Mouse (Mus musculus) midbrain, embryonic 16.5 days (tissue): ENCODE results near the gene Amn. TPM values are rescaled to one million over a fixed set of nuclear protein-coding genes. Genes with fewer than 3 reads are reported as not detected.

Source experiments
- ATAC-seq: fragments of 200-750 bp; cut with Nextera tagmentation; 2 replicates; pipeline ENCODE4 v1.8.0; 2017; ENCODE audit warnings: moderate TSS enrichment
- H3K27ac ChIP-seq: fragments of 300-500 bp; sonication (generic); 2 replicates; pipeline ENCODE4 v1.5.1; 2014; ENCODE audit warnings: mild to moderate bottlenecking, low read length, mixed read lengths
- H3K27me3 ChIP-seq: fragments of 300-500 bp; sonication (generic); 2 replicates; pipeline ENCODE4 v1.6.1; 2014; ENCODE audit warnings: low read depth, low read length, mixed read lengths; ENCODE audit not compliant: control insufficient read depth, insufficient read depth
- H3K36me3 ChIP-seq: fragments of 300-500 bp; sonication (generic); 2 replicates; pipeline ENCODE4 v1.6.1; 2014; ENCODE audit warnings: mild to moderate bottlenecking, low read length, moderate library complexity, mixed read lengths; ENCODE audit not compliant: control insufficient read depth, insufficient read depth
- H3K4me1 ChIP-seq: fragments of 300-500 bp; sonication (generic); 2 replicates; pipeline ENCODE4 v1.6.1; 2014; ENCODE audit warnings: mild to moderate bottlenecking, low read length, mixed read lengths; ENCODE audit not compliant: control insufficient read depth, insufficient read depth
- H3K4me2 ChIP-seq: fragments of 300-500 bp; sonication (generic); 2 replicates; pipeline ENCODE4 v1.6.1; 2014; ENCODE audit warnings: mild to moderate bottlenecking, low read length, mixed read lengths
- H3K4me3 ChIP-seq: fragments of 300-500 bp; sonication (generic); 2 replicates; pipeline ENCODE4 v1.5.1; 2014; ENCODE audit warnings: low read depth, mild to moderate bottlenecking, low read length, moderate library complexity, mixed read lengths
- H3K9ac ChIP-seq: fragments of 300-500 bp; sonication (generic); 2 replicates; pipeline ENCODE4 v1.6.1; 2014; ENCODE audit warnings: low read depth, low read length, mixed read lengths
- H3K9me3 ChIP-seq: fragments of 300-500 bp; sonication (generic); replicated peaks from 2 replicates; pipeline ENCODE4 v1.6.1; 2014; ENCODE audit warnings: mild to moderate bottlenecking, low read length, mixed read lengths; ENCODE audit not compliant: control insufficient read depth, poor library complexity, severe bottlenecking
- WGBS: fragments of 180-500 bp; shearing (Covaris S2); extraction: QIAGEN DNeasy Blood & Tissue Kit; methylation state at CpG from one replicate; pipeline ENCODE4 v1.1.7; 2014; 5-methylcytosine and 5-hydroxymethylcytosine counted together
- polyA plus RNA-seq: library from polyadenylated mRNA; unstranded; fragments of >200 nt; fragmentation: Nextera tagmentation; extraction: Ambion mirVana; gene quantifications from 2 replicates; pipeline ENCODE4 v1.2.1, GENCODE M21; 2015

Amn gene
- polyA plus RNA-seq, 1 experiment from 2014 or later, result 29.5 TPM

DNA sequence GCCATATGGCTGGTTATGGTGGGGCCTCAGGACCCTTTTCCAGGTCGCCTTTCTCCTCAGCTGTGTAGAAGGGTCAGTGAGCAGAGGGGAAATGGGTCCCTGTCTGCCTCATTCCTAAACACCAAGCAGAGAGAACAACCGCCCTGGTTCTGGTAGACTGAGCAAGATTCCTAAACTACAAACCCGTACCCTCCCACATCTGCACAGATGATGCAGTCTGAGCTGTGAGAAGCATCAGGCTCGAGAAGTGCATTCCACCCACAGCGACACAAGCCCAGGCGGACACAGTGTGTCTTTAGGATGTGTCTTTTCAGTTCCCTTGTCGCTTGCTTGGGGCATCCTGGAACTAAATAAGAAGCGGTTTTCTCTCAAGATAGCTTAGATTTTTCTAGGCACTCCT, 20.8 kb upstream of the Amn start:
- Histone ChIP-seq H3K9me3 (no peaks in the 10 kb centered on the region), H3K4me3 (no peak overlapping the region), H3K27me3 (no peaks in the 10 kb centered on the region), H3K36me3 (peaks cover 9% of the 10 kb centered on the region), H3K27ac (no peak overlapping the region), H3K9ac (no peak overlapping the region), H3K4me1 (no peaks in the 10 kb centered on the region), H3K4me2 (no peak overlapping the region)
- WGBS, result 86% methylated on average over 8 of the region's 8 CpGs
- ATAC-seq, result no peak

GRCm38 (mm10) chr12:111251227-111251626, 19.7 kb upstream of the Amn start:
- Histone ChIP-seq H3K9me3 (no peaks in the 10 kb centered on the region), H3K27ac (no peak overlapping the region), H3K27me3 (no peaks in the 10 kb centered on the region), H3K4me3 (no peak overlapping the region), H3K4me1 (no peaks in the 10 kb centered on the region), H3K4me2 (no peak overlapping the region), H3K9ac (no peak overlapping the region), H3K36me3 (peaks cover 7% of the 10 kb centered on the region)
- no peak for ATAC-seq
- WGBS, result 56% methylated on average over 9 of the region's 9 CpGs

DNA sequence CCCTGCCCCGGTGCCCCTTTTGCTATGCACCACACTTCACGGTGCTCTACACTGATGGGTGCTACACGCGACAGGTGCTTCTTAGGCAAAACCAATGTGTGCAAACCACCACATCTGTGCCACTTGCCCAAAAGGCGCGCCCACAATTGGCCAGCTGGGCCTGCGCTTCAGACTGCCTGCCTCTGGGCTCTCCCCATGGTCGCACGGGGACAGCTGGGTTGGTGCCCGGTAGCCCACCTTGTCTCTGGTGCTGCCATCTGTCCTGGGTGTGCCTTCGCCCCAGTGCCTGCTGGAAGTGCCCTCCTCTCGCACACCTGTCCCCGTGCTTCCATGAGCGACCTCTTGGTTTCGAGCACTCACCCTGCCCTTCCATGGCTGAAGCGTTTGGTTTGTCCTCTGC, 7.2 kb upstream of the Amn start:
- Histone ChIP-seq H3K9ac (no peak overlapping the region), H3K4me3 (no peak overlapping the region), H3K27me3 (no peaks in the 10 kb centered on the region), H3K9me3 (no peaks in the 10 kb centered on the region), H3K4me1 (no peaks in the 10 kb centered on the region), H3K36me3 (peaks cover 14% of the 10 kb centered on the region; the same call in 1 of the 2 replicates), H3K4me2 (no peak overlapping the region), H3K27ac (no peak overlapping the region)
- WGBS, result 96% methylated on average over 16 of the region's 16 CpGs
- ATAC-seq, result no peak

DNA sequence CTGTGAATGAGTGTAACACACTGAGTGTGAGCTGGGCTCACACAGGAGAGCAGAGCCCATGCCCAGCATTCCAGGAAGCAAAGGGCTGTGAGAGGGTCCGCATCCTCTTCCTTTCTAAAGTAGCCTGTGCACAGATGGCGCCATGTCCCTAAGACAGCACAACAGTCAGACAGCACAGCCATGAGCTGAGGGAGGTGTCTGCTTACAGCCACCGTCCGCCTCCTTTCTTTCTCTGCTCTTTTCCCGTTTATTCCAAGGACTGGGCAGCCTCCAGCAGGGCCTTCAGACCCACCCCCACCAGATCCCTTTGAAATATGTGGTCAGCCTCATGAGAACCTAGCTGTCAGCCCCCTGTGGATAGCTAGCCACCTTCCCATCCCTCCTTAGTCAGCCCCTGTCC, 5.7 kb upstream of the Amn start:
- Histone ChIP-seq H3K4me1 (no peaks in the 10 kb centered on the region), H3K27me3 (peaks cover 8% of the 10 kb centered on the region), H3K4me2 (no peak overlapping the region), H3K27ac (no peak overlapping the region), H3K36me3 (peaks cover 13% of the 10 kb centered on the region; the same call in 1 of the 2 replicates), H3K9ac (no peak overlapping the region), H3K9me3 (no peaks in the 10 kb centered on the region), H3K4me3 (no peak overlapping the region)
- ATAC-seq, result no peak
- WGBS, result 63% methylated on average over 5 of the region's 5 CpGs

DNA sequence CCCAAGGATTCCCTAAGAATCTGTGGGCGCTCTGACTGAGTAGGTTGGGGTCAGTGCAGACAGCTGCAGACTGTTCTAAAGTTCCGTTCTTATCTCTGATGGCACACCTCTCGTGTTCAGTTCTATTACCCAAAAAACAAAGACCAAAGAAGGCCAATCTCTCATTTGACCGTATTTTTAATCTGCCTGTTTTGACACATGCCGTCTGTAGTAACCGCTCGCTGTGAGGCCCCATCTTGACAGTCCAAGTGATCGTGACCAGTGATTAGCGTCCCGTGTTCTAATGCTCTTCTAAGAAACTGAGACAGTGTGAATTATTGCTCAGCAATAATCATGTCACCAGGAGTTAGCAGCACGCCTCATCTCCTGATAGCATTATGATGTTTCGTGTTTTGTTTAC, 4.3 kb upstream of the Amn start:
- 71% methylated on average over 12 of the region's 12 CpGs for WGBS
- Histone ChIP-seq H3K4me1 (no peaks in the 10 kb centered on the region), H3K27ac (no peak overlapping the region), H3K4me2 (no peak overlapping the region), H3K4me3 (no peak overlapping the region), H3K9ac (no peak overlapping the region), H3K36me3 (peaks cover 5% of the 10 kb centered on the region; the same call in 1 of the 2 replicates), H3K9me3 (no peaks in the 10 kb centered on the region), H3K27me3 (peaks cover 21% of the 10 kb centered on the region)
- ATAC-seq, result no peak

DNA sequence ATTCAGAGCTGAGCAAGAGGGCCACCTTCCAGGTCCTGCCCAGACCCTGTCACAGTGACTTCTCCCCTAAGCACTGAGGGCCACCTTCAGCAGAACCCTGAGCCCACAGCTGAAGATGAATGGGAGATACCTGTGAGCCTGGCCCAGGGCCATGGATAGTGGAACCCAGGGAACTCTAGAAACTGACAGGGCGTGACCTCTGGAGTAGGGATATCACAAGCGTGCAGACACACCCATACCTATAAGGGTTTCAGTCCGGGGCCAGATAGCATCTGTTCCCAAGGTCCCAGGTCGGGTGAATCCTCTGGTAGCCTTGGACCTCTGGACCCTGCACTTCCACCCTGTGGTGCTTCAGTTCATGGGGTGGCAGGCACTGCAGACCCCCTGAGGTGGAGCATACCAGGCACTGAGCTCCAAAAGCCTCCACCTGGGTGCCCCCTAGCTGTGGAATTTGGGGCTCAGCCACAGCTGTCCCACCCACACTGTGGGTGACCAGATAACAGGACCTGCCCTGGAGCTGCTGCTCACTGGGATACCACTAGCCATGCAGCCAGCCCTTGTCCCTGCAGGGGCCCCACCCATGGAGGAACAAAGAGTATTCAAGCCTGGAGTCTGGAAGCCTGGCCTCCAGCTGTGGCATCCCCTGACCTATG, 3.1 kb upstream of the Amn start:
- Histone ChIP-seq H3K4me3 (no peak overlapping the region), H3K9ac (no peak overlapping the region), H3K9me3 (no peaks in the 10 kb centered on the region), H3K27ac (no peak overlapping the region), H3K4me2 (no peak overlapping the region), H3K36me3 (peaks cover 4% of the 10 kb centered on the region; the same call in 1 of the 2 replicates), H3K27me3 (peaks cover 34% of the 10 kb centered on the region), H3K4me1 (no peaks in the 10 kb centered on the region)
- ATAC-seq, result no peak
- 75% methylated on average over 4 of the region's 4 CpGs for WGBS

DNA sequence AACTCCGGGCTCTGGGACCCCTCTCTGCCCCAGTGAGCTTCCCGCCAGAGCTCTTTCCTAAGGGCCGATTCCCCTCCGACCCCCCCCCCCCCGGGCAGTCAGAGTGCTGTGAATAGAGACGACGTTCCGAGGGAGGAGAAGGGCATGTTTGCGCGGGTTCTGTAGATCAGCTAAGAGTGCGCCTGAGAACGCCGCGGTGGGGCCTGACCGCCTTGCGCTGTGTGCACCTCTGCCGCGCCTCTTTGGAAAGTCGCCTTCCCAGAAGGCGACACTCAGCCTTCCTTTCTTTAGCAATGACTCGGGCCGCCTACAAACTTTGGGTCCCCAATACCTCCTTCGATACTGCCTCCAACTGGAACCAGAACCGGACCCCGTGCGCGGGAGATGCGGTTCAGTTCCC, 511 bp downstream of the Amn start:
- H3K9ac ChIP-seq, result no peak overlapping the region
- H3K27me3 ChIP-seq, result peaks cover 67% of the 10 kb centered on the region
- H3K4me2 ChIP-seq, result no peak overlapping the region
- peaks cover 13% of the 10 kb centered on the region for H3K4me1 ChIP-seq
- WGBS, result 5% methylated on average over 27 of the region's 28 CpGs
- no peak overlapping the region for H3K4me3 ChIP-seq
- no peak for ATAC-seq
- H3K27ac ChIP-seq, result no peak overlapping the region
- H3K36me3 ChIP-seq, result no peaks in the 10 kb centered on the region
- H3K9me3 ChIP-seq, result no peaks in the 10 kb centered on the region

DNA sequence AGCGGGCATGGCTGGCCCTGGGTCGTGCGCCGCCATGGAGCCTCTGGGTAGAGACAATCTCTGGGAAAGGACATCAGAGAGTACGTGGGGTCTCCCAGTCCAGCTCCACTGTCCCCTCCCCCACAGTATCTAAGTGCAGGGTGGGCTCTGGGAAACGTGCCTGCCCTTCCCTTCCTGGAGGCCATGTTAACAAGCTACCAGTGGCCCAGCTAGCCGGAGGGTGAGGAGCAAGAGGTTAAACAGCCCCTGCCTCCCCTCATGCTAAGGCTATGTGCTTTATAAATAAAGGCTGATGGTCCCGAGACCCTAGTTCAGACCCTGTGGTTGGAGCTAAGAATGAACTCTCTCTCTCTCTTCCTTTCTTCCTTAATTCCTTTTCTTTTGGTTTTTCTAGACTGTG, 1.1 kb downstream of the Amn start:
- Histone ChIP-seq H3K4me2 (no peak overlapping the region), H3K4me3 (no peak overlapping the region), H3K27me3 (peaks cover 73% of the 10 kb centered on the region), H3K9ac (no peak overlapping the region), H3K27ac (no peak overlapping the region), H3K9me3 (no peaks in the 10 kb centered on the region), H3K36me3 (no peaks in the 10 kb centered on the region), H3K4me1 (peaks cover 13% of the 10 kb centered on the region)
- 20% methylated on average over 8 of the region's 8 CpGs for WGBS
- ATAC-seq, result no peak

DNA sequence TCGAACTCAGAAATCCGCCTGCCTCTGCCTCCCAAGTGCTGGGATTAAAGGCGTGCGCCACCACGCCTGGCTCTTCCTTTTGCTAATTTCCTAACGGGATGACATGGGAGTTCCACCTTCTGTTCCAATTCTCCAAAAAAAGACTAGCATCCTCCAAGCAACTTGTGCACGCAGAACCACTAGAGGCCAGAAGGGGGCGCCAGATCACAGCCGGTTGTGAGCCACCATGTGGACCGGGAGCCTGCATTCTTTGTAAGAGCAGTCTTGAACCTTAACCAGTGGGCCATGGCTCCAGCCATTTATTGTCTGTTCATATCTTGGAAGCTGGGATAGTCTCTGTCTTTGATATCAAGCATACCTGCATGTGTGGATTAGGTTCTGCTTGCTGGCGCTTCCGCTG, 1.5 kb downstream of the Amn start:
- 16% methylated on average over 12 of the region's 12 CpGs for WGBS
- no peaks in the 10 kb centered on the region for H3K9me3 ChIP-seq
- H3K27ac ChIP-seq, result no peak overlapping the region
- no peak for ATAC-seq
- no peak overlapping the region for H3K9ac ChIP-seq
- H3K4me2 ChIP-seq, result no peak overlapping the region
- peaks cover 13% of the 10 kb centered on the region for H3K4me1 ChIP-seq
- no peak overlapping the region for H3K4me3 ChIP-seq
- no peaks in the 10 kb centered on the region for H3K36me3 ChIP-seq
- peaks cover 76% of the 10 kb centered on the region for H3K27me3 ChIP-seq
